Mouse (Mus musculus) cerebellum, postnatal 25 days (tissue): ENCODE measurements around the gene Brd9.
A peak's percentile ranks its signal among the peaks of the same experiment; 100 is the strongest.
"Not testable (repeated sequence)": the region's sequence is repeated elsewhere in the genome, so short reads cannot be mapped to it uniquely, and the experiment has no call there.

Source experiments
- DNase-seq, 2 experiments: peaks; one replicate each; pipeline ENCODE4 v3.0.0; 2021; ENCODE audit warnings: mixed read lengths in 2 of 2

Gene Brd9

DNA sequence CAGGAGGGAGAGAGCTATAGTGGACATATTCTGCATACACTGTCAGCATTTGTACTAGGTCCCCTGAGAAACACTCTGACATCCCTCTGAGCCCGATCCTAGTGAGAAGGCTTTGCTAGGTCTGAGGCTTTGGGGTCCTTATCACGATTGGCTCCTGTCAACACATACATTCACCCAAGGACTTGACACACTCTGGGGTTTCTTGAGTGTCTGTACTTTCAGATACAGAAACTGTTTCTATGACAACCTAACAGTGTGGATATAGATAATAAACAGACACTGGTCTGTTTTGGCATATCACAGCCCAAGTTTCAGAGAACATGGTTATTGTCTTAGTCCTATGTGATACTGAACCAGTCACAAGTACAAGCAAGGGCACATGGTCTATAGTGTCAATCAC is 53.1 kb downstream of the Brd9 start:
- DNase-seq, result no peak

DNA sequence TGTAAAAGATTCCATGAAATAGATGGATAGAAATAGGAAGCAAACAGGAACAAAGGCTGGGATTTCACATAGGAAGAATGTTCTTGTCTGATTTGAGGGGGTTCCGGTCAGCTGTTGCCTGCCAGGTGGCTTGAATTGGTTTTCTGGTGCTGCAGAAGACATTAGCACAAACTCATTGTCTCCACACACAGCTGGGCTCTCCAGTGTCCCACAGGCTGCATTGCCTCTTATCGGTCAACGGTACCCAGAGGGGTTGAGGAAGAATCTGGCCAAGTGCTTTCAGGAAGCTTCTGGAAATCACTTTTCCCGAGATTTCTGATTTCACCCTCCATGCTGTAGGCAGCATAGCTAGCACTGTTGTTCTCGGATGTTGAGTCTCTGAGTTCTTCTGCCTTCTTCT is 53.7 kb downstream of the Brd9 start:
- no peak for DNase-seq

DNA sequence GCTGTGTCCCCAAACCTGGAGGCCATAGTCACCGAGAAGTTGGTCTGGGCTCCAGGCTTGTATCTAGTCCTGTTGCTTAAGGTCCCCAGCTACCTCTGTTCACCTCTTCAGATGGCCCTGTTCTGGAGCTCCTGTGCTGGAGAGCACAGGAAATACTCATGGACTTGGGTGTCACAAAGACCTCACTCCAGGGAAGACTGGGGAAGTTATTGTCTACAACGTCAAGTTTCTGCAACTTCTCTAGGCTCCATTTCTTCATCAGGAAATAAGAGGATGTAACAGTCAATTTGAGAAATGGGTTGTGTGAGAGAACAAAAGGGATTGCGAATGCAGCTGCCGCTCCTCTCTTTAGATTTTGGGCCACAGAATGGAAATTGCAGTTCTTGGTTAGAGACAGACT is 58.8 kb downstream of the Brd9 start:
- no peak for DNase-seq

DNA sequence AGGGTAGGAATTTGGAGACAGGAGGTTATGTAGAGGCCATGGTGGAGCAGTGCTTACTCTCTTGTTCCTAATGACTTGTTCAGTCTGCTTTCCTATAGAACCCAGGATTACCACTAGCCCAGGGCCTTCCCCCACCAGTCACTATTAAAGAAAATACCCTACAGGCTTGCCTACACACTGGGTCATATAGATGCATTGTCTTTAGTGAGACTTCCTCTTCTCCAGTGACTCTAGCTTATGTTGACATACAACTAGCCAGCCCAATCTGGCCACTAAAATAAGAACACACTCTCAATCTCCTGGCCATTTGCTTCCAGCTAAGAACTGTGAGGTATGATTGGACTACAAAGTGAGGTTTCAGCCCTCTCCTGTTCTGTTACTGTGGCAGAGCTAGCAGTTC is 62.9 kb downstream of the Brd9 start:
- DNase-seq, result no peak

DNA sequence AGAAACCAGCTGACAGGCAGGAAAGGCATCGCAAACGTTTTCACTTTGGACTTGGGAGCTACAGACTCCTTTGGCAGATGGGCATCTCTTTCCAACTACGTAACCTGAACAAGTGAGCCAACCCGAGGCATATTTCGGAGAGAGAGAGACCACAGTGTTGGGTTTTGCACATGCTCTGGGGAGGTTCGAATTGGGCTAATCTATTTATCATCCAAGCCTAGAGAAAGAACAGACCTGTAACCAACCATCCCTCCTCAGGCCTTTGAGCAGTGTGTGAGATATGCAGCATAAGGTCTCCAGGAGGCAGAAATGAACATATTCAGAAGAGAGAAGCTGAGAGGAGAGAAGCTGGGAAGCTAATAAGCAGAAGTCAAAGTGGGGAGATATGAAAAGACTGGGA is 63.4 kb downstream of the Brd9 start:
- no peak for DNase-seq

DNA sequence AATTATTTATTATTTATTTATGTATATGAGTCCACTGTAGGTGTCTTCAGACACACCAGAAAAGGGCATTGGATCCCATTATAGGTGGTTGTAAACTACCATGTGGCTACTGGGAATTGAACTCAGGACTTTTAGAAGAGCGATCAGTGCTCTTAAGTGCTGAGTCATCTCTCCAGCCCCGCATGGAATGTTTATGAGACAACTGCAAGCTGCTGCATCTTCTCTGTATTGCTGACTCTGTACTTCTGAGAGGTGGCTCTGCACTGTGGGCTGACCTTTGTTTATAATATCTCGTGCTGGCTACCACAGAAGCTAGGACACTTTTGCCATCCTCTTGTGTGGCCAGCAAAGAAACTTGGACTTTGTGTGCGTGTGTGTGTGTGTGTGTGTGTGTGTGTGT is 63.9 kb downstream of the Brd9 start:
- no peak for DNase-seq

DNA sequence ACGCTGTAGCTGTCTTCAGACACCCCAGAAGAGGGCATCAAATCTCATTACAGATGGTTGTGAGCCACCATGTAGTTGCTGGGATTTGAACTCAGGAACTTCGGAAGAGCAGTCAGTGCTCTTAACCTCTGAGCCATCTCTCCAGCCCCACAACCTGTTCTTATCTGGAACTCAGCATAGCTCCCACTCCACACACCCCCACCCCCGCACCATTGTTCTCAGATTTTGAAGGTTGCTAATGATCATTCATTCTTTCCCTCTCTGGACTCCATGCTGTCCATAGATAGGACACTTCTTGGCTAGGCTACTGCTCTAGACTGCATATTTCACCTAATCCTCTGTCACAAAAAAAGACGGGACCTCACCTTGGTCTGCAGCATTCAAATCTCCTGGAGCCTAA is 69.3 kb downstream of the Brd9 start:
- not testable (repeated sequence) for DNase-seq

DNA sequence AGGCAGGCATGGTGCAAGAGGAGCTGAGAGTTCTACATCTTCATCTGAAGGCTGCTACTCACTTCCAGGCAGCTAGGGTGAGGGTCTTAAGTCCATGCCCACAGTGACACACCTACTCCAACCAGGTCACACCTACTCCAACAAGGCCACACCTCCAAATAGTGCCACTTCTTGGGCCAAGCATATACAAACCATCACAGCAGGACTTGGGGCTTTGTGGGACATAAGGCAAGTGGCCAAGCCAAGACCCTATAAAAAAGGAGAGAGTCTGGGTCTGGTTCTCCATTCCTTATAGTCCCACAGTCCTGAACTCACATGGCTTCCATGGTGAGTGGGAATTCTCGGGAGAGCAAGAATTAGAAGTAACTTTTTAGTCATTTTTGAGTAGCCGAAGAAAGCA is 70.6 kb downstream of the Brd9 start:
- not testable (repeated sequence) for DNase-seq

DNA sequence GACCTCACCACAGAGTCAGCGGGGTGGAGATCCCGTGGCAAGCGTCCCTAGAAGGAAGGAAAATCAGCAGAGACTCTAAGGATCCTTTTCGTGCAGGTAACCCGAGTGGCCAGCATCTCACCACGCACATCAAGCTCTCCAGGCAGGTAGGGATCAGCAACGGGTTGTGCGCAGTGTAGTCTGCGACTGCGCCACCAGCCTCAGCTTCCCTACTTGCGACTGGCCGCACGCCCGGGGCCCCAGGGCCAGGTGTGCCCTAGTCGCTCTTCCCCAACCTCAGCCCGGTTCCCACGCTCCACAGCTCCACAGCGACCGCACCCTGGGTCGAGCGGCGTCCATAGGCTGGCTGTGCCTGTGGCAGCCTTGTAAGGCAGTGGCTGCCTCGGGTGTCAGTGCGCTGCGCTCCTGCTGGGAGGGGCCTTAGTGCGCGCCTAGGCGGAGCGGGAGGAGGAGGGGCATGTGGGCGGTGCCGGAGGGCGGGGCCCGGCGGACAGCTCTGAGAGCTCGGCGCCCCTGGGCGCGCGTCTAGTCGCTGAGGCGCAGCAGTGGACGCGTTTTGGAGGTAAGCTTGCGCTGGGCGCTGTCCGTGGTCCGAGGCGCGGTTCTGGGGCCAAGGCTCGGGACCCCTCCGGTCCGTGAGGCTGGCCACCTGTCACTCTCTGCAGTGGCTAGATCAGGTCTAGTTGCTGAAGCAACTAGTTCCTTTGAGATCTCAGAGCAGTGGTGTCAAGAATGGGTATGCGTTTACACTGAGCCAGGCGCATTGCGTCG is 71.5 kb downstream of the Brd9 start, which contains the start of gene Tppp:
Gene Tppp (plus strand): TSS at position 460 of the 771 bp plus-strand sequence.
- DNase-seq, result peak; percentile 95 to 97

DNA sequence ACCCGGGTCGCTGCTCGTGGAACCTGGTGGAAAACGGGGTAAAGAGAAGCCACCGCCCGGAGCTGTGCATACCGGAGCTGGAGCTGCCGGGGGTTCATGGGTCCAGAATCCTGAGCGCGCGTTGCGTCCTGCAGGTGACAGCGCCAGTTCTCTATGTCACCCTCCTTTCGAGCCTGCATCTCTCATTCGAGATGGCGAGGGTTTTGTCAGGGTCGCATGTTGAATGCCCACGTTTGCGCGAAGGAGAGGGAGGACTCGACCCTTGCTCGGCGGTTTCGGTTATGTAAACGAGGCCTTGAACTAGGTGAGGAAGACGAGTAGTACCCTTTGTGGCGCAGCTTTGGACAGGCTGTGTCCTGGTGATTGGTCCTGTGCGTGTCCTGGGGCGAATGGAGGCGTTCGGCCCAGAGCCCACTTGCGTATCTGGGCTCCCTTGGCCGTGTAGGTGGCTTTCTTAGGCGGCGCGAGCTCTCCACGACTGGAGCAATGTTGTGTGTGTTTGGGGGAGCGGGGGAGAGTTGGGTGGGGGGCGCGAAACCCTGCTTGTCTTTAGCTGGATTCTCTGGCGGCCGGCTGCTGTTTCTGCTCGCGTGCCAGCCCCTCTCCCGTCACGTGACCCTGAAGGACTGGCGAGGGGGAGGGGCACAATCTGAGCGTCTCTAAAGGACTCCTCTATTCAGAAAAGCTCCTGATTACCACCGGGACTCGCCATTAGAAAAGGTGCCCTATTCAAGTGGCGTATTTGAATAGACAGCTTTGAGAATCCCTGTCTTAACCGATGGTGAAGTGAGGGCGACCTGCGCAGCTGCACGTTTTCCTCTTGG is 72.4 kb downstream of the Brd9 start:
- peak; percentile 84 to 91 for DNase-seq
